ENCODE assay signal across 27 mouse cellular contexts in the genomic region with DNA sequence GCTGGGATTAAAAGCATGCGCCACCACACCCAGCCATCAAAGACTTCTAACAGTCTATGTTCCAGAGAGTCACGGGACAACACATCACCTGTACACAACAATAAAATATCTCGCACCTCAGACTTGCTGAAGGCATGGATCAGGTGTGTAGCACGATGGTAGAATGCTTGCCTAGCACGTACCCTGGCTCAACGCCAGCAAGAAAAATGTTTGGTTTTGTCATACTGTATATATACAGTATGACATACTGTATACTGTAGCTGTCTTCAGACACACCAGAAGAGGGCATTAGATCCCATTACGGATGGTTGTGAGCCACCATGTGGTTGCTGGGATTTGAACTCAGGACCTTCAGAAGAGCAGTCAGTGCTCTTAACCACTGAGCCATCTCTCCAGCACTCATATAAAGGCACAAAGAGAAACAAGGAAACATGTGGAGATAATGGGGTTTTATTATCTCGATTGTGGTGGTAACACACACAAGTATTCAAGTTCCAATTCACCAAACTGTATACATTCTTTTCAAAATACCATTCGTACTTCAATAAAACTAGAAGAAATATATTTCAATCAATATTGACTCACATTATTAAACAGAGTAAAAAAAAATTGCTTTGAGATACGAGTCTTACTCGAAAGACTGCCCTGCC. TPM values are rescaled to one million over a fixed set of nuclear protein-coding genes. Genes with fewer than 3 reads are reported as not detected.
"Had no signal": no experiment of that assay in that cellular context is flagged by ENCODE, and none has a peak within 500 bp of the region (broad histone marks: within the 10 kb centered on the region; RNA-seq: fewer than 3 reads in every experiment).

No protein-coding gene starts in this region.

- H3K36me3 ChIP-seq: heart, embryonic 10.5 days; heart, embryonic 12.5 days; hindbrain, embryonic 12.5 days; intestine, embryonic 15.5 days; limb, embryonic 10.5 days; liver, embryonic 13.5 days had no signal

- H3K4me1 ChIP-seq: heart, embryonic 12.5 days; intestine, embryonic 15.5 days had no signal

- H3K27me3 ChIP-seq: heart, embryonic 12.5 days; hindbrain, embryonic 12.5 days; intestine, embryonic 15.5 days; limb, embryonic 12.5 days; liver, embryonic 13.5 days had no signal

- ATAC-seq: hindbrain, embryonic 16.5 days; inflammation-experienced regulatory T-cells, adult 6 months; intestine, embryonic 15.5 days; intestine, postnatal 0 days had no signal

- H3K27ac ChIP-seq: gastrocnemius, adult 2 months; heart, embryonic 10.5 days; hindbrain, embryonic 10.5 days; hindbrain, embryonic 12.5 days; hindbrain, embryonic 14.5 days; intestine, embryonic 15.5 days; layer of hippocampus, adult 2 months; left cerebral cortex, adult 2 months; limb, embryonic 10.5 days; limb, embryonic 12.5 days; liver, embryonic 13.5 days had no signal

- H3K9me3 ChIP-seq: heart, embryonic 10.5 days; heart, embryonic 12.5 days; hindbrain, embryonic 10.5 days; hindbrain, embryonic 12.5 days; intestine, embryonic 15.5 days; limb, embryonic 10.5 days; limb, embryonic 12.5 days; liver, embryonic 13.5 days had no signal

- H3K4me2 ChIP-seq: heart, embryonic 12.5 days; hindbrain, embryonic 12.5 days; hindbrain, embryonic 14.5 days; intestine, embryonic 15.5 days; limb, embryonic 12.5 days; liver, embryonic 11.5 days; liver, embryonic 13.5 days had no signal

- DNase-seq: gastrocnemius, adult 2 months; gastrocnemius, postnatal 10 days; gastrocnemius, postnatal 25 days; heart, adult 18-20 months; heart, postnatal 10 days; heart, postnatal 4 days; kidney, adult 18-20 months; kidney, adult 8-10 months; kidney, postnatal 10 days; kidney, postnatal 25 days; kidney, postnatal 4 days; liver; liver, embryonic 13.5 days had no signal

- H3K4me3 ChIP-seq: gastrocnemius, adult 2 months; heart, embryonic 10.5 days; heart, embryonic 12.5 days; hindbrain, embryonic 10.5 days; hindbrain, embryonic 12.5 days; intestine, embryonic 15.5 days; layer of hippocampus, adult 2 months; left cerebral cortex, adult 2 months; limb, embryonic 10.5 days; limb, embryonic 12.5 days; liver, embryonic 13.5 days had no signal

- H3K9ac ChIP-seq: heart, embryonic 12.5 days; hindbrain, embryonic 12.5 days; hindbrain, embryonic 14.5 days; intestine, embryonic 15.5 days; limb, embryonic 12.5 days; liver, embryonic 13.5 days had no signal

RNA-seq across cellular contexts. Expression of a gene that starts 24.8 kb away (rescaled TPM):
- polyA plus RNA-seq: inflammation-experienced regulatory T-cells, adult 6 months had no signal

RNA-seq across cellular contexts. Expression of a gene that starts 59.2 kb away (rescaled TPM):
- polyA plus RNA-seq: inflammation-experienced regulatory T-cells, adult 6 months; limb, embryonic 12.5 days had no signal
